16 mouse cellular contexts compared by ENCODE assay signal in genomic region chr6:120585941-120586280, GRCm38 (mm10). TPM values are rescaled to one million over a fixed set of nuclear protein-coding genes. Genes with fewer than 3 reads are reported as not detected.
DNase-seq lines count a peak whose midpoint lies in the region; ATAC-seq and TF ChIP-seq lines count a peak whose summit lies in the region.
"Had no signal": no experiment of that assay in that cellular context is flagged by ENCODE, and none has a peak within 500 bp of the region (broad histone marks: within the 10 kb centered on the region; RNA-seq: fewer than 3 reads in every experiment).

No protein-coding gene starts in this region.

- H3K27me3 ChIP-seq in kidney, adult 2 months (replicated peaks; ENCODE audit: control insufficient read depth, insufficient read depth, low read length) = no peaks in the 10 kb centered on the region
- no peaks in the 10 kb centered on the region for H3K27me3 ChIP-seq in midbrain, embryonic 13.5 days
- H3K27me3 ChIP-seq in midbrain, postnatal 0 days (ENCODE audit: insufficient read depth, low read length) = no peaks in the 10 kb centered on the region
- no peaks in the 10 kb centered on the region for H3K27me3 ChIP-seq in embryonic facial prominence, embryonic 13.5 days
- H3K27me3 ChIP-seq in neural tube, embryonic 12.5 days (replicated peaks) = no peaks in the 10 kb centered on the region
- H3K27me3 ChIP-seq: liver, embryonic 12.5 days had no signal

- no peaks in the 10 kb centered on the region for H3K36me3 ChIP-seq in kidney, adult 2 months (ENCODE audit: control insufficient read depth, insufficient read depth, low read length)
- H3K36me3 ChIP-seq in midbrain, embryonic 13.5 days = no peaks in the 10 kb centered on the region
- H3K36me3 ChIP-seq in midbrain, postnatal 0 days (ENCODE audit: insufficient read depth, low read length) = no peaks in the 10 kb centered on the region
- H3K36me3 ChIP-seq in embryonic facial prominence, embryonic 13.5 days = no peaks in the 10 kb centered on the region
- no peaks in the 10 kb centered on the region for H3K36me3 ChIP-seq in neural tube, embryonic 12.5 days
- H3K36me3 ChIP-seq: heart, embryonic 12.5 days; liver, embryonic 12.5 days had no signal

- peaks cover 5% of the 10 kb centered on the region; the same call in 1 of the 2 replicates for H3K4me1 ChIP-seq in kidney, adult 2 months (ENCODE audit: control insufficient read depth, insufficient read depth, low read length)
- peaks cover 12% of the 10 kb centered on the region for H3K4me1 ChIP-seq in midbrain, embryonic 13.5 days (replicated peaks)
- no peaks in the 10 kb centered on the region for H3K4me1 ChIP-seq in midbrain, postnatal 0 days (ENCODE audit: insufficient read depth, low read length)
- H3K4me1 ChIP-seq in embryonic facial prominence, embryonic 13.5 days = peaks cover 14% of the 10 kb centered on the region
- peaks cover 15% of the 10 kb centered on the region for H3K4me1 ChIP-seq in neural tube, embryonic 12.5 days

- no peak overlapping the region for H3K4me2 ChIP-seq in midbrain, embryonic 13.5 days (replicated peaks)
- no peak overlapping the region for H3K4me2 ChIP-seq in midbrain, postnatal 0 days (ENCODE audit: low read depth, low read length, poor library complexity, severe bottlenecking)
- H3K4me2 ChIP-seq in embryonic facial prominence, embryonic 13.5 days = no peak overlapping the region
- H3K4me2 ChIP-seq in neural tube, embryonic 12.5 days (replicated peaks) = no peak overlapping the region; the same call in 1 of the 2 replicates
- H3K4me2 ChIP-seq: heart, embryonic 12.5 days; liver, embryonic 12.5 days; lung, embryonic 14.5 days had no signal

- WGBS in kidney, adult 2 months = 62% methylated on average over 2 of the region's 2 CpGs
- WGBS in midbrain, embryonic 13.5 days = 63% methylated on average over 2 of the region's 2 CpGs
- 50% methylated on average over 2 of the region's 2 CpGs for WGBS in midbrain, postnatal 0 days
- WGBS in embryonic facial prominence, embryonic 13.5 days = 50% methylated on average over 2 of the region's 2 CpGs
- 60% methylated on average over 2 of the region's 2 CpGs for WGBS in neural tube, embryonic 12.5 days

- no peak overlapping the region for H3K9ac ChIP-seq in midbrain, embryonic 13.5 days (replicated peaks)
- no peak overlapping the region for H3K9ac ChIP-seq in midbrain, postnatal 0 days (replicated peaks; ENCODE audit: low read length, poor library complexity, severe bottlenecking)
- 0 out of 2 replicates have a peak overlapping the region, but pooled peaks have one; percentile 8 for H3K9ac ChIP-seq in embryonic facial prominence, embryonic 13.5 days
- H3K9ac ChIP-seq in neural tube, embryonic 12.5 days = no peak overlapping the region
- H3K9ac ChIP-seq: heart, embryonic 12.5 days; liver, embryonic 12.5 days; lung, embryonic 14.5 days had no signal

- ATAC-seq in midbrain, embryonic 13.5 days = no peak
- no peak for ATAC-seq in midbrain, postnatal 0 days (ENCODE audit: low FRiP score)
- no peak for ATAC-seq in embryonic facial prominence, embryonic 13.5 days (ENCODE audit: insufficient number of reproducible peaks, insufficient read depth, low FRiP score, low TSS enrichment, low read depth)
- no peak for ATAC-seq in neural tube, embryonic 12.5 days (ENCODE audit: low FRiP score, low read depth)
- ATAC-seq in megakaryocyte progenitor cell, adult 5-6 weeks (replicated peaks; ENCODE audit: poor library complexity) = no peak
- ATAC-seq: liver, embryonic 12.5 days had no signal

- DNase-seq in kidney, adult 2 months = peak; percentile 62
- DNase-seq in kidney, adult 11 months = no peak
- DNase-seq in midbrain, postnatal 0 days (ENCODE audit: low spot score) = no peak
- no peak for DNase-seq in urinary bladder, adult 2 months (ENCODE audit: low spot score)
- DNase-seq: cerebellum, adult 2 months; cerebellum, postnatal 36 days; gastrocnemius, postnatal 10 days; lung, embryonic 14.5 days; lung, postnatal 36 days; right cerebral cortex, postnatal 25 days had no signal

- no peak for TF ChIP-seq POLR2A in kidney, adult 2 months (IDR thresholded peaks at IDR 0.05; ENCODE audit: low read depth, low read length)

- H3K9me3 ChIP-seq in midbrain, embryonic 13.5 days = no peaks in the 10 kb centered on the region
- H3K9me3 ChIP-seq in midbrain, postnatal 0 days (ENCODE audit: low read length) = no peaks in the 10 kb centered on the region
- H3K9me3 ChIP-seq in embryonic facial prominence, embryonic 13.5 days = no peaks in the 10 kb centered on the region
- H3K9me3 ChIP-seq in neural tube, embryonic 12.5 days = no peaks in the 10 kb centered on the region
- H3K9me3 ChIP-seq: heart, embryonic 12.5 days; liver, embryonic 12.5 days had no signal

- no peak for TF ChIP-seq CTCF in kidney, adult 2 months (conservative IDR thresholded peaks at IDR 0.05; ENCODE audit: insufficient read depth, insufficient read length, low read depth, low read length)
- no peak for TF ChIP-seq CTCF in midbrain, postnatal 0 days (IDR thresholded peaks at IDR 0.05)

- H3K4me3 ChIP-seq in kidney, adult 2 months (ENCODE audit: insufficient read depth, low read depth, low read length) = no peak overlapping the region
- no peak overlapping the region for H3K4me3 ChIP-seq in midbrain, embryonic 13.5 days (replicated peaks)
- no peak overlapping the region for H3K4me3 ChIP-seq in midbrain, postnatal 0 days (ENCODE audit: low read depth, low read length)
- H3K4me3 ChIP-seq in embryonic facial prominence, embryonic 13.5 days = no peak overlapping the region
- H3K4me3 ChIP-seq in neural tube, embryonic 12.5 days = no peak overlapping the region
- H3K4me3 ChIP-seq: heart, embryonic 12.5 days; liver, embryonic 12.5 days had no signal

- H3K27ac ChIP-seq in kidney, adult 2 months (ENCODE audit: insufficient read depth, low read depth, low read length) = no peak overlapping the region
- peak overlapping the region; percentile 22 for H3K27ac ChIP-seq in midbrain, embryonic 13.5 days
- no peak overlapping the region for H3K27ac ChIP-seq in midbrain, postnatal 0 days (ENCODE audit: low read depth, low read length)
- no peak overlapping the region for H3K27ac ChIP-seq in embryonic facial prominence, embryonic 13.5 days
- H3K27ac ChIP-seq in neural tube, embryonic 12.5 days = peak overlapping the region; percentile 11; the same call in 1 of the 2 replicates
- H3K27ac ChIP-seq: liver, embryonic 12.5 days had no signal

RNA-seq across cellular contexts. Expression of gene Hdhd5, which starts 54.8 kb away (rescaled TPM):
- 36.0 and 36.1 TPM in 2 replicates for polyA plus RNA-seq in kidney, adult 2 months (2012; rRNA removed)
- polyA plus RNA-seq in midbrain, embryonic 13.5 days (2015; fragmentation: Nextera tagmentation; extraction: Ambion mirVana) = 14.5 and 15.3 TPM in 2 replicates
- 35.2 and 39.3 TPM in 2 replicates for total RNA-seq in midbrain, postnatal 0 days (2014; rRNA removed)
- polyA plus RNA-seq in midbrain, postnatal 0 days (2015; fragmentation: Nextera tagmentation; extraction: Ambion mirVana) = 14.0 and 16.6 TPM in 2 replicates
- 18.8 and 19.8 TPM in 2 replicates for polyA plus RNA-seq in embryonic facial prominence, embryonic 13.5 days (2015; fragmentation: Nextera tagmentation; extraction: Ambion mirVana)
- polyA plus RNA-seq in neural tube, embryonic 12.5 days (2016; fragmentation: Nextera tagmentation; extraction: Ambion mirVana) = 19.9 and 23.6 TPM in 2 replicates
- 15.5 and 20.1 TPM in 2 replicates for polyA plus RNA-seq in urinary bladder, adult 2 months (2012; rRNA removed)
- total RNA-seq in megakaryocyte progenitor cell, adult 5-6 weeks (2015) = 4.3 TPM in 2 replicates
- total RNA-seq in megakaryocyte progenitor cell, adult 5-6 weeks (2017) = 4.7 and 7.6 TPM in 2 replicates

Comparison
In these comparisons a context has a peak if more than half of its experiments do, and no peak if none do; other contexts are left out.
1. H3K27ac ChIP-seq: peak in midbrain, embryonic 13.5 days (single experiment) and neural tube, embryonic 12.5 days (single experiment); none in kidney, adult 2 months (single experiment), midbrain, postnatal 0 days (single experiment) and embryonic facial prominence, embryonic 13.5 days (single experiment).